Mouse (Mus musculus): Measurements from ENCODE around the gene Peak1.

- TF ChIP-seq CTCF (IDR thresholded peaks at IDR 0.05; ENCODE audit: low read depth), result no peak
- TF ChIP-seq EP300 (IDR thresholded peaks at IDR 0.05; ENCODE audit: low read depth), result no peak
Observed at GRCm38 (mm10) chr9:56325725-56326124, 92.1 kb downstream of the Peak1 start.

Data from liver, postnatal 0 days (tissue).